Mouse (Mus musculus): ENCODE results near the gene Pdxk. TPM values are rescaled to one million over a fixed set of nuclear protein-coding genes. Genes with fewer than 3 reads are reported as not detected.
"Not testable (repeated sequence)": the region's sequence is repeated elsewhere in the genome, so short reads cannot be mapped to it uniquely, and the experiment has no call there.

Gene Pdxk
- polyA plus RNA-seq, 1 experiment from 2014 or later, result 6.8 TPM

DNA sequence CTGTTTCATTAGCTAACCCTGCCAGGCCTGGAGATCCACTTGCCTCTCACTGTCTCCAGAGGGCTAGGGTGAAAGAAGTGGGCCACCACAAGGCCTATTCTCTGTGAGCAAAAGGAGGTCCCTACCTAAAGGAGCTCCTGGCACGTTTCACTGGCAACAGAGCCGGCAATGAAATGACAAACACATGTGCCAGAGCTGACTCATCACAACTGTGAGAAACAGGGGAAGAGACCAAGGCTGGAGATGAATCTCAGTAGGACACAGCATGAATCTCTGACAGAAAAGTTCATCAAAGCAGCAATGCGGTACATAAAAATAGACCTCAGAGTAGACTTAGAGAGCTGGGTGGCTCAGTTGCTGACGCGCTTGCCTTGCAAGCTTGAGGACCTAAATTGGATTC lies 46.9 kb downstream of the Pdxk start:
- no peaks in the 10 kb centered on the region for H3K9me3 ChIP-seq (ENCODE audit: control insufficient read depth, low read length)
- no peak overlapping the region for H3K27ac ChIP-seq (ENCODE audit: low read depth, low read length)
- no peaks in the 10 kb centered on the region for H3K4me1 ChIP-seq (replicated peaks; ENCODE audit: control insufficient read depth, insufficient read depth, low read length)
- no peak for ATAC-seq (ENCODE audit: low FRiP score)
- no peak overlapping the region for H3K4me2 ChIP-seq (replicated peaks; ENCODE audit: low read depth, low read length)
- WGBS, result 60% methylated on average over 5 of the region's 5 CpGs
- H3K27me3 ChIP-seq (ENCODE audit: control insufficient read depth, insufficient read depth, low read length), result no peaks in the 10 kb centered on the region
- H3K9ac ChIP-seq (ENCODE audit: low read depth, low read length), result no peak overlapping the region
- no peak overlapping the region for H3K4me3 ChIP-seq (ENCODE audit: low read depth, low read length)
- no peaks in the 10 kb centered on the region for H3K36me3 ChIP-seq (ENCODE audit: control insufficient read depth, insufficient read depth, low read length)
- DNase-seq (ENCODE audit: low spot score), result no peak

DNA sequence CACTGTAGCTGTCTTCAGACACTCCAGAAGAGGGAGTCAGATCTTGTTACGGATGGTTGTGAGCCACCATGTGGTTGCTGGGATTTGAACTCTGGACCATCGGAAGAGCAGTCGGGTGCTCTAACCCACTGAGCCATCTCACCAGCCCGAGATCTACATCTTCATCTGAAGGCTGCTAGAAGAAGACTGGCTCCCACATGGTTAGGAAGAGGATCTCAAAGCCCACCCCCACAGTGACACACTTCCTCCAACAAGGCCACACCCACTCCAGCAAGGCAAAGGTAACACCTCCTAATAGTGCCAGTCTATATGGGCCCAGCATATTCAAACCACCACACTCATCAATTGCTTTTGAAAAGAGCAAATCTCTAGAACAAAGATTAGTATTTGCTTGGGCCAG lies 49.8 kb downstream of the Pdxk start:
- not testable (repeated sequence) for H3K9me3 ChIP-seq (ENCODE audit: control insufficient read depth, low read length); H3K27ac ChIP-seq (ENCODE audit: low read depth, low read length); ATAC-seq (ENCODE audit: low FRiP score); DNase-seq (ENCODE audit: low spot score); H3K4me2 ChIP-seq (replicated peaks; ENCODE audit: low read depth, low read length); H3K9ac ChIP-seq (ENCODE audit: low read depth, low read length); H3K4me1 ChIP-seq (replicated peaks; ENCODE audit: control insufficient read depth, insufficient read depth, low read length); H3K36me3 ChIP-seq (ENCODE audit: control insufficient read depth, insufficient read depth, low read length); H3K27me3 ChIP-seq (ENCODE audit: control insufficient read depth, insufficient read depth, low read length); H3K4me3 ChIP-seq (ENCODE audit: low read depth, low read length)
- 81% methylated on average over 3 of the region's 4 CpGs for WGBS

DNA sequence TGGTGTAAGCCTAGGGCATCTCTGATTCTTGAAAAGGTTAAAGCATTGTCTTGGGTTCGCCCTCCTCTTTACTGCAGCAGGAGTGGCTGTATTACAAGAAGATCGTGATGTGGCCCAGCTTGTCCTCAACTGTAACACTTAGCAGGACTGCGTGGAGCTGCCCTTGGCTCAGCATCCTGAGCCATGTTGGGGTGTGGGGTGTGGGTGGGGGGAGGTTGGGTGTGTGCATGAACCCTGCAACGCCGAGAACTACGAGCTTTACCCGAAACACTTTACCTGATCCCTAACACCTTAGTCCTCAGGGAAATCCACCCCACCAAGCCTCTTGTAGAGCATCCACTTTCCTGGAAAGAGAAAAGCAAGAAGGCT lies 51.6 kb downstream of the Pdxk start:
- H3K9me3 ChIP-seq (ENCODE audit: control insufficient read depth, low read length), result no peaks in the 10 kb centered on the region
- H3K4me1 ChIP-seq (replicated peaks; ENCODE audit: control insufficient read depth, insufficient read depth, low read length), result no peaks in the 10 kb centered on the region
- DNase-seq (ENCODE audit: low spot score) (no peak), ATAC-seq (ENCODE audit: low FRiP score) (no peak; the same call in 1 of the 2 replicates)
- H3K27ac ChIP-seq (ENCODE audit: low read depth, low read length), result no peak overlapping the region
- H3K36me3 ChIP-seq (ENCODE audit: control insufficient read depth, insufficient read depth, low read length), result 0 out of 2 replicates have a peak, but pooled peaks cover 2% of the 10 kb centered on the region
- WGBS, result 49% methylated on average over 7 of the region's 7 CpGs
- H3K4me2 ChIP-seq (replicated peaks; ENCODE audit: low read depth, low read length), result peak overlapping the region; percentile 66; the same call in 1 of the 2 replicates
- no peaks in the 10 kb centered on the region for H3K27me3 ChIP-seq (ENCODE audit: control insufficient read depth, insufficient read depth, low read length)
- H3K4me3 ChIP-seq (ENCODE audit: low read depth, low read length), result peak overlapping the region; percentile 95
- peak overlapping the region; percentile 28; the same call in 1 of the 2 replicates for H3K9ac ChIP-seq (ENCODE audit: low read depth, low read length)

DNA sequence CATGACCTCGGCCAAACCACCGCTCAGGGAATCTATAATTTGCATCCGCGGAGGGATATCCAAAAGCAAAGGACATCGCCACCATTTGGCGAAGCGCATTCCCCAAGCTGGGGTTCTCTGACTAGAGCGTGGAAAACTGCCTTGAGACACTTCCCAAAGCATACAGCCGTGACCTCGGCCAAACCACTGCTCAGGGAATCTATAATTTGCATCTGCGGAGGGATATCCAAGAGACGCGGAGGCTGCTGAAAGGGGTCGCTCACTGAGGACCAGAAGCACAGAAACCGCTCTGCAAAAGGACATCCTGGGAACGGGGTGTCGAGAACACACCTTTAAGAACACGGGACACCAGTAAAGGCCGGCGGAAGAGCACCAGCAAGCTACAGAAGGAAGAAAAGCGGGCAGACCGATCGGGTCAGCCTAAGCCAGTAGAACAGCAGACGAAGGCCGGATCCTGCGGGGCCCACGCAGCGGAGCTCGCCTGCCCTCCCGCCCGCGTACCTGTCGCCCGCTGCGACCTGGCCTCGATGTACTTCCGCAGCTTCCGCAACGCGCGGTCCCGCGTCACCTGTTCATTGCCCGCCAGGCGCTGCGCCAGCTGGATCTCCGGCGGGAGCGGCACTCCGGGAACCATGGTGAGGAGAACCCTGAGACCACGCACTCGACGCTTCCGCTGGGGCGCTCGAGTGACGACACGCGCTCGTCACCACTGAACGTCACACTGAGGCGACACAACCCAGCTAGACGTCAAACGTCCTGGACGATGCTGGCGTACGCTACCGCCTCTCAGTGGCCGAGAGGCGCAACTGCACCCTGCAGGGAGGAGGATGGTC lies 52.2 kb downstream of the Pdxk start, which contains the start of gene Rrp1:
Gene Rrp1, minus strand, starts transcription at position 725 of the 833 bp plus-strand sequence.
- WGBS, result under 1% methylated on average over 65 of the region's 70 CpGs
- ATAC-seq (ENCODE audit: low FRiP score), result peak; percentile 91

DNA sequence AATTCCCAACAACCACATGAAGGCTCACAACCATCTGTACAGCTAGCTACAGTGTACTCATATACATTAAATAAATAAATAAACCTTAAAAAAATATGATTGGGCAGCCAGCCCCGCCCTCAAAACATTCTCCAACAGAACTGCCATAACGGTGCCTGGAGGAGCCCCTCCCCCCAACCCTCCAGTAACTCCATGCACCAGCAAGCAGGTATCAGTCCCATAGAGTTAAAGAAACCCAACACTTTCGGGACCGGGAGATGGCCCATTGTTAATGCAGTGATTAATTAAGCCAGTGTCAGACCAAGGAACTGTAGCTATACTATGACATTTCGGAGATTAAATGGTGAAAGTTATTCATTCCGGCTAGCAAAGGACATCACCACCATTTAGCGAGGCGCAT lies 52.9 kb downstream of the Pdxk start:
- 19% methylated on average over 8 of the region's 8 CpGs for WGBS
- Histone ChIP-seq H3K4me2 (replicated peaks; ENCODE audit: low read depth, low read length) (peak overlapping the region; percentile 66), H3K9ac (ENCODE audit: low read depth, low read length) (peak overlapping the region; percentile 89), H3K27ac (ENCODE audit: low read depth, low read length) (peak overlapping the region; percentile 76), H3K27me3 (ENCODE audit: control insufficient read depth, insufficient read depth, low read length) (no peaks in the 10 kb centered on the region), H3K9me3 (ENCODE audit: control insufficient read depth, low read length) (no peaks in the 10 kb centered on the region), H3K4me1 (replicated peaks; ENCODE audit: control insufficient read depth, insufficient read depth, low read length) (no peaks in the 10 kb centered on the region), H3K36me3 (ENCODE audit: control insufficient read depth, insufficient read depth, low read length) (0 out of 2 replicates have a peak, but pooled peaks cover 4% of the 10 kb centered on the region), H3K4me3 (ENCODE audit: low read depth, low read length) (peak overlapping the region; percentile 95)
- DNase-seq (ENCODE audit: low spot score) (no peak), ATAC-seq (ENCODE audit: low FRiP score) (no peak; the same call in 1 of the 2 replicates)

More for the DNA sequence above, 52.2 kb downstream of the Pdxk start, which contains the start of gene Rrp1:
- peak within 1 kb of the TSS; percentile 76 for H3K27ac ChIP-seq (ENCODE audit: low read depth, low read length)
- no peaks in the 10 kb centered on the region for H3K4me1 ChIP-seq (replicated peaks; ENCODE audit: control insufficient read depth, insufficient read depth, low read length)
- DNase-seq (ENCODE audit: low spot score), result peak; percentile 98
- H3K27me3 ChIP-seq (ENCODE audit: control insufficient read depth, insufficient read depth, low read length), result no peaks in the 10 kb centered on the region
- peak within 1 kb of the TSS; percentile 95 for H3K4me3 ChIP-seq (ENCODE audit: low read depth, low read length)
- H3K9ac ChIP-seq (ENCODE audit: low read depth, low read length), result peak within 1 kb of the TSS; percentile 89
- 0 out of 2 replicates have a peak, but pooled peaks cover 3% of the 10 kb centered on the region for H3K36me3 ChIP-seq (ENCODE audit: control insufficient read depth, insufficient read depth, low read length)
- H3K4me2 ChIP-seq (replicated peaks; ENCODE audit: low read depth, low read length), result peak within 1 kb of the TSS; percentile 66
- no peaks in the 10 kb centered on the region for H3K9me3 ChIP-seq (ENCODE audit: control insufficient read depth, low read length)

DNA sequence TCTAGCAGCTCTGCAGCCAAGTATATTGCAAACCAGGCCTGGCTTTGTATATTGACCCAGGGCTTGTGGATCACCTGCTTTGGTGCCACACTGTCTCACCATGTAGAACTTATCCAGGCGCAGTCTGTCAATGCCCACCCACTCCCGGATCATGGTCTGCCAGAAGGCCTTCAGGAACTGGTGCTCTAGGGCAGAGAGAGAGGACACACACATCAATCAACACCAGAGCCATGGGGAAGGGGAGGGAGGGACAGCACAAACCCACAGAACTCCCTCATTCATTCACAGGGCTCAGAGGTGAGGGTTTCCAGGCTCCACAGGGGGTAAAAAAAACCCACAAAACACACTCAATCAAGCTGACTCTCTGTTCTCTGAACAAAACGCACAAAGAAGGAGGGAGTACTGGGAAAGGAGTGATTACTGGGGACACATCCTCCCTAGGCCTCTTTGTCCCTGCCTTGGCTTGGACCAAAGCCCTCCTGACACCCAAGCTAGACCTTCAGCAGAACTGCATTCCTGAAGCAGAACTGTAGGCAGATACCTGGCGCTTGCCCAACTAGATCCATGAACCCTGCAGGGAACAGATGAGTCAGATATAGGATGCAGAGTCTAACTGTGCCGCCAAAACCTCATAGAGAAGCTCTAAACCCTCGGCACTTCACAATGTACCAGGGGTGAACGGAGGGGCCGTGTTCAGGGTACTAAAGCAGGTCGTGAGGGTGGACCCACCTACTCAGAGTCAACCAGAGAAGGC lies 55.6 kb downstream of the Pdxk start:
- Histone ChIP-seq H3K27me3 (ENCODE audit: control insufficient read depth, insufficient read depth, low read length) (no peaks in the 10 kb centered on the region), H3K9me3 (ENCODE audit: control insufficient read depth, low read length) (no peaks in the 10 kb centered on the region), H3K27ac (ENCODE audit: low read depth, low read length) (no peak overlapping the region), H3K4me3 (ENCODE audit: low read depth, low read length) (no peak overlapping the region), H3K9ac (ENCODE audit: low read depth, low read length) (no peak overlapping the region), H3K36me3 (ENCODE audit: control insufficient read depth, insufficient read depth, low read length) (peaks cover 13% of the 10 kb centered on the region), H3K4me2 (replicated peaks; ENCODE audit: low read depth, low read length) (no peak overlapping the region), H3K4me1 (replicated peaks; ENCODE audit: control insufficient read depth, insufficient read depth, low read length) (no peaks in the 10 kb centered on the region)
- WGBS, result 87% methylated on average over 9 of the region's 9 CpGs
- DNase-seq (ENCODE audit: low spot score) (no peak), ATAC-seq (ENCODE audit: low FRiP score) (no peak)

DNA sequence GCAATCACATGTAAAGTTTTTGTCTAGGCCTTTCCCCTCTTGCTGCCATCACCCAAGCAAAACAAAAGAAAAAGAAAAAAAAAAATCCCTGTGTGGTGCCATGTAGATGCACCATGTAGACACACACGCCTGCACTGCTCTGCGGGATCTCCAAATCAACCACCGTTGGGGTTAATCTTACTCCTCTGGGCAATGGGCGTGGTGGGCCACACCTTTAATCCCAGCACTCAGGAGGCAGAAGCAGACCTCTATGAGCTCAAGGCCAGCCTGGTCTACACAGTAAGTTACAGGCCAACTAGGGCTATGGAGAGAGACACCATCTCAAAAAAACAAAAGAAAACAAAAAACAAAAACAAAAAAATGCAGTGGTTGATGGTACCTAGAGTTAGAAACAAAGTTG lies 57.6 kb downstream of the Pdxk start:
- ATAC-seq (ENCODE audit: low FRiP score) (no peak), DNase-seq (ENCODE audit: low spot score) (no peak)
- Histone ChIP-seq H3K4me1 (replicated peaks; ENCODE audit: control insufficient read depth, insufficient read depth, low read length) (no peaks in the 10 kb centered on the region), H3K4me2 (replicated peaks; ENCODE audit: low read depth, low read length) (no peak overlapping the region), H3K27ac (ENCODE audit: low read depth, low read length) (no peak overlapping the region), H3K36me3 (ENCODE audit: control insufficient read depth, insufficient read depth, low read length) (peaks cover 29% of the 10 kb centered on the region), H3K9ac (ENCODE audit: low read depth, low read length) (no peak overlapping the region), H3K27me3 (ENCODE audit: control insufficient read depth, insufficient read depth, low read length) (no peaks in the 10 kb centered on the region), H3K4me3 (ENCODE audit: low read depth, low read length) (no peak overlapping the region), H3K9me3 (ENCODE audit: control insufficient read depth, low read length) (no peaks in the 10 kb centered on the region)
- 92% methylated on average over 4 of the region's 4 CpGs for WGBS

DNA sequence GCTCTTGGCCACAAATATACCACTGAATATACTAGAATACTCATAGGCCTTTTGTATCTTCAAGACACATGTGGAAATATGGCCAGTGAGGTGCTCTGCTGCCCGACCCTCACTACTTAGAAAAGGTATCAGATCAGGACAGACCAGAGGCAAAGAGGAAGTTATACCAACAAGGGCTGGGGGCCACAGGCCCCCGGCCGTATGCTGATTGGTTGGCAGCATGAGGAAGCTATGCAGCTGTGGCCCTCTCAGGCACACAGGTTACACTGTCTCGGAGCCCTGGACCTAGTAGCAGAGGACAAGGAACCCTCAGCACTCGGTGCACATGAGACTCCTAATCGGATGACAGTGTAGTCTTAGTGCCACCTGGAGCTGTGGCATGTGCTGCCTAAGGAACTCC lies 58.6 kb downstream of the Pdxk start:
- 93% methylated on average over 6 of the region's 6 CpGs for WGBS
- Histone ChIP-seq H3K4me3 (ENCODE audit: low read depth, low read length) (no peak overlapping the region), H3K36me3 (ENCODE audit: control insufficient read depth, insufficient read depth, low read length) (peaks cover 37% of the 10 kb centered on the region), H3K4me2 (replicated peaks; ENCODE audit: low read depth, low read length) (no peak overlapping the region), H3K27me3 (ENCODE audit: control insufficient read depth, insufficient read depth, low read length) (no peaks in the 10 kb centered on the region), H3K9me3 (ENCODE audit: control insufficient read depth, low read length) (no peaks in the 10 kb centered on the region), H3K9ac (ENCODE audit: low read depth, low read length) (no peak overlapping the region), H3K27ac (ENCODE audit: low read depth, low read length) (no peak overlapping the region), H3K4me1 (replicated peaks; ENCODE audit: control insufficient read depth, insufficient read depth, low read length) (no peaks in the 10 kb centered on the region)
- DNase-seq (ENCODE audit: low spot score) (no peak), ATAC-seq (ENCODE audit: low FRiP score) (no peak)
